Mouse (Mus musculus) adipocyte (in vitro differentiated cells): ENCODE data around the gene Ankrd63.

Source experiments
- DNase-seq: peaks from one replicate; pipeline ENCODE4 v3.0.0-alpha.2; 2016; ENCODE audit warnings: low spot score

Gene Ankrd63

DNA sequence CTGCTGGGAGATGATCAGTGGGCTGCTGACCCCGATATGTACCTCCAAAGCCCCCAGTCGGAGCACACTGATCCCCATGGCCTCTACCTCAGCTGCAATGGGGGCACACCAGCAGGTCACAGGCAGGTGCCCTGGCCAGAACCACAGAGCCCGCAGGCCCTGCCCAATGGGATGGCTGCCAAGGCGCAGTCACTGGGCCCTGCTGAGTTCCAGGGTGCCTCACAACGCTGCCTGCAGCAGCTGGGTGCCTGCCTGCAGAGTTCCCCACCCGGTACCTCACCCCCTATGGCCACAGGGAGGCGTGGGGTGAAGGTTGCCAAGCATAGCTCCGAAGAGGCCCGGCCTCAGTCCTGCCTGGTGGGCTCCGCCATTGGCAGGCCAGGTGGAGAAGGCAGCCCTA is 13.9 kb downstream of the Ankrd63 start:
- DNase-seq, result no peak

DNA sequence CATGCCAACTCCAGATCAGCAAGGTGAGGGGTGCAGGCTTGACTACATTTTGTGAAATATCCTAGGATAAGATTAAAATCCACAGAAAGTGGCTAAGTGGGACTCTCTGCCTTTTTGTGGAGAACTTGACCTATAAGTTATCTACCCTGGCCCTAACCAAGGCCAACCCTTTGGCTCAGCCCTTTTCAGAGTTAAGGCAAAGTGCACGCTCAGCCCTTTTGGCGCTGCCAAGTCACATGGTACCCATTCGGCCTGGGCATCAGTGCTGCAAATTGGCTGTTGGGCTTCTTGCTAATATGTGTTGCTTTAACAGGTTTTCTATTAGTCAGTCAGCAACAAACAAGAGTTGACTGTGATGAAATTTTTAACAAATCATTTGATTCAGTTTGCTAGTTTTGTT is 16.0 kb downstream of the Ankrd63 start:
- DNase-seq, result peak; percentile 77

GRCm38 (mm10) chr2:118686693-118687092 is 17.1 kb downstream of the Ankrd63 start:
- peak; percentile 52 for DNase-seq

DNA sequence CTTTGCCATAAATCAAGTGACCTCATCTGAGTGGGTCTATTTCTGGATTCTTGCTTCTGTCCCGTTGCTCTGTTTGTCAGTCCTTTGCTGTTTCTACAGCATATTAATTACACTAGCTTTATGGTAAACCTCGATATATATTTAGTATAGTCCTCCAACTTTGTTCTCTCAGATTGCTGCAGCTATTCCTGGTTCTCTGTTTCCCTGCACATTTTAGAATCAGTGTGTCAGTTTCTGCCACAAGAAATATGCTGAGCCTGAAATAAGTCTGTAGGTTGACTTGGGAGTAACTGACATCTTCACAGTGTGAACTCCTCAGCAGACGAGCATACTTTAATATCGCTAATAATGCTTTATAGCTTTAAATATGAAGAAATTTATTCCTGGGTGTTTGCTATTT is 18.7 kb downstream of the Ankrd63 start:
- DNase-seq, result no peak

DNA sequence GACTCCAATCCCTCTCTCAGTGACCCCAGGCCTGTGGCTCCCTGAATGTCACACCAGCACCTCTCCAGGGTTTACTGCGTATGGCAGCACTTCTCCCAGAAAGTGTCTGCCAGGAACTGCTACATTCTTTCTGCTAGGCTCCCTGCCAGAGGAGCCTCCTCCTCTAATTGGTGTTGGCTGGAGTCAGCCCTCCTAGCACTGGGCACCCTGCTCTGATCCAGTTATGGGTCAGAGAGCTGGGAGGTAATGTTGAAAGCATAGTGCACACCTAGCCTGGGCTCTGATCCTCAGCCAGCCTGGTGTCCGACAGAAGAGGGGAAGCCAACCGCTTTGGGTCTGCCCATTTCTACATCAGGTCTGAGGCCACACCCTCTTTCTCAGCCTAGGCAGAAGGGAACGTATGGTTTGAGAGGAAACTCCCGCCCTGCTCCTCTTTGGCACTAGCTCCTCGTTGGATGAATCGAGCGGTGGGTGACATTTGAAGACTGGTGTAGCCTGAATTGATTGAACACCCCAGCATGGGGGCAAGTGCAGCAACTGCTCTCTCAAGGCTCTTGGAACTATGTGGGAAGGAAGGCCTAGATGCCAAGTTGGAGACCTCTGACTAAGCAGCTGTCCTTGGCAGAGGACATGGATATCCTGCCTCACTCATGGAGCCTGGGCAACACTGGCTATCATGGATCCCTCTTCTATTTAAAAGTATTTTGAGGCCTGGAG is 21.1 kb downstream of the Ankrd63 start:
- DNase-seq, result peak; percentile 80

GRCm38 (mm10) chr2:118680926-118681325 is 22.8 kb downstream of the Ankrd63 start:
- no peak for DNase-seq

GRCm38 (mm10) chr2:118679577-118679976 is 24.2 kb downstream of the Ankrd63 start:
- peak; percentile 56 for DNase-seq

- DNase-seq, result no peak
These were observed 25.9 kb downstream of the Ankrd63 start for GRCm38 (mm10) chr2:118677817-118678216.

DNA sequence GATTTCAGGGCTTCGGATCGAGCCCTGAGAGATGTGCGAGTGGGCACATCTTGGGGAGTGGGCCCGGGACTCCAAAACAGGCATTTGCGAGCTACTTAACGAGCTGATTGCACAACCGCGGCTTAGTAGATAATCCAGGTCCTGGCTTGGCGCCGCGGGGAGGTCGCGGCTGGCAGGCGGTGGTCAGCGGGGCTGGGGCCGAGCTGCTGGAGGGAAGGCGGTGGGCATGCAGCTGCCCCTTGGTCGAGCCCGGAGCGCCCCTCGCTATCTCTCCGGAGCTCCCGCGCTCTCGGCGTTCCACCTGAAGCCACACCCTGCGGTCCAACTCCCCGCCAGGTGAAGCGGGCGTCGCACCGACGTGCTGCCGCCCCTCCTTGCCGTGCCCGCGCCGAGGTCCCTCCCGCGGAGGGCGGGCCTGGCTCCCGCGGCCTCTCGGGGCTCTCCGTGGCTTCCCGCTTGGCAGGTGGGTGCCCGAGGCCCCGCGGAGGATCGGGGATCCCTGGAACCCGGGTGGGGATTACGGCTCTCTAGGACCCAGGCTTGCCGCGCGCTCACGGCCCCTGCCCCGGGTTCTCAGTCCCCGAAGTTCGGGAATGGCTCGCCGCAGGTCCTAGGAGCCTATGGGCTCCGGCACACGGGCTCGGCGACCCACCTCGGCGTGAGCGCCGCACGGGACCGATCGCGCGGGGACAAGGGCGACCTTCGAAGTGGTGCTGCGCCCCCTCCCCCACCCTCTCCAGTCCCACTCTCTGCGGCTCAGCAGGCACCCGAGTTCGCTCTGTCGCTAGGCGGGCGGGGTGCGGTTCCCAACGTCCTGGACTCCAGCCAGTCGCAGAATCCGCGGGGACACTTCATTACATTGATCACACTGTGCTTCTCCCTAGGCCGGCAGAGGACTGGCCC is 26.7 kb downstream of the Ankrd63 start:
- DNase-seq, result no peak

DNA sequence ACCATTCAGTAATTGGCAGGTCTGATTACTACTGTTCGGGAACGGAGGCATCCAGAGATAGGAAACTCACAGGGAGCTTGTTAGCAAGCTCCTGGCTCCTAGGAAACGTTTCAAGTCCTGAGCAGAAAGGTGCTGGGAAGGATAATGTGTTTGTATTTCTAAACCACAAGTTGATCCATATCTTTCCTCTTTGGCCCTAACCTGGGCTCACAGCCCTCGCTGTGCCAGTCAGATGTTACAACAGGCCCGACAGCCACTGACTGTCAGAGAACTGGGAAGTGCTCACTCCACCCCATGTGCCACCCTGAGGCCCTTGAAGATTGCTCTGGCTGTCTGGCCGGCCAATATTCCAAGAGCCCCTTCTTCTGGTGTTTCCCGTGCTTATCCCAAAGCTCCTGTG is 29.3 kb downstream of the Ankrd63 start:
- no peak for DNase-seq

GRCm38 (mm10) chr2:118673686-118674465 is 29.9 kb downstream of the Ankrd63 start:
- no peak for DNase-seq

- peak; percentile 31 for DNase-seq
These were observed 32.0 kb downstream of the Ankrd63 start for GRCm38 (mm10) chr2:118671728-118672127.

DNA sequence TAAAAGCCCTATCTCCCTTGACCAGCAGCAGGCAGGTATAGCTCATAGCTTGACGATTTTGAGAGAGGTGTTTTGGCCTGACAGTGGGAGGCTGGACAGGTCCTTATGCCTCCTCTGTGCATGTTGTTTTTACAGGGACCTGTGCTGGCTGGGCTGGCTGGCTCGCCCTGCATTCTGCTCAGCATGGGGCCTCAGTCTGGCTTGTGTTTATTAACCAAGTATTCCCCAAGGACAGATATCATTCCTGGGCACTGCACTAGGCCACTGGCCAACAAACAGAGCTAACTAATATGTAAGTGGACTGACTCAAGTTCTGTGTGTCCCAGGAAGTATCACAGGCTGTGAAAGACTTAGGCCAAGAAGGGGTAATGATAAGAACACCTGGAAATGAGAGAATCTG is 34.0 kb downstream of the Ankrd63 start:
- peak; percentile 83 for DNase-seq

DNA sequence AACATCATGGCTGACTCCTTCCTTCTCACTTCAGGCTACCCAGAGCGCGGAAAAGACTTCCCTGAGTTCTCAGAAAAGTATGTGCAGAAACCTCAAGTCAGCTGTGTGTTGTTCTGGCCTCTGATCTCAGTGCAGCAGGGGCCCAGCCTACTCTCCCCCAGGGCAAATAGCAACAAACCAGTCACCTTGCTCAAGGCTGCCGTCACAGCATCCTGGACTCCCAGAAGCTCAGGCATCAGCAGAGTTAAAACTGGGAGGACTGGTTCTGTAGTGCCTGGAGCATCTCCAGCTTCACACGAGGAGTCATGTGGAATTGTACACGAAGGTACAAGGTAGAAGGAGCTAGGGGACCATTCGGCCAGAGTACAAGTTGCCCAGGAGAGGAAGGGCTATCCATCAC is 34.5 kb downstream of the Ankrd63 start:
- DNase-seq, result no peak

- DNase-seq, result no peak
These were observed 36.6 kb downstream of the Ankrd63 start for GRCm38 (mm10) chr2:118667181-118667580.

GRCm38 (mm10) chr2:118665616-118666015 is 38.1 kb downstream of the Ankrd63 start:
- DNase-seq, result no peak

- no peak for DNase-seq
These were observed 38.7 kb downstream of the Ankrd63 start for GRCm38 (mm10) chr2:118664975-118665516.

GRCm38 (mm10) chr2:118663804-118664766 is 39.7 kb downstream of the Ankrd63 start:
- no peak for DNase-seq

GRCm38 (mm10) chr2:118662902-118663803 is 40.6 kb downstream of the Ankrd63 start, which contains the start of gene Pak6:
Pak6 (plus strand) TSS chr2:118663303.
- no peak for DNase-seq

DNA sequence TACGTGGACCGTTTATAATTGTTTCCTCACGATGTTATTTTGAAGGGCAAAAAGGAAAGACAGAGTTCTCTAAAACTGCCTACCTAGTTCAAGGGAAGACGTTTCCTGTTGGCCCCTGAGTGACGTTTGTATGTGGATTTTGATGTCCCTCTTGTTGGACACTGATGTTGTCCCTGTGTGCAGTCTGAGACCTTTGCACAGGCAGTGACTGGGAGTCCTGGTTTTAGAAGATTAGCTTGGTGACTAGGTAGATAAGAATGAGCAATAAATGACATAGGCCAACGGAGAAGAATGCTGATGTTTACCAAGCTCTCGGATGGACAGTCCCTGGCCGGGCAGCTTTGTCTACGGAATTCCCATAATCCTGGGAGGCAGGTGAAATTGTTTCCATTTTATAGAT is 41.9 kb downstream of the Ankrd63 start:
- no peak for DNase-seq
